Mouse (Mus musculus) G1E (cell line): ENCODE data around the gene Dnajb14.

Source experiments
- CTCF ChIP-seq: IDR thresholded peaks from 2 replicates; pipeline ENCODE4 v1.5.1; 2012; ENCODE audit warnings: low read depth, low read length, inconsistent platforms, mixed read lengths
- GATA1 ChIP-seq: IDR thresholded peaks from 2 replicates; pipeline ENCODE4 v1.6.1; 2012; ENCODE audit warnings: borderline replicate concordance, low read length, inconsistent platforms, mixed read lengths
- POLR2AphosphoS5 ChIP-seq: IDR thresholded peaks from 2 replicates; pipeline ENCODE4 v1.6.1; 2012; ENCODE audit warnings: low read depth, low read length, inconsistent platforms; ENCODE audit not compliant: insufficient replicate concordance
- TAL1 ChIP-seq: conservative IDR thresholded peaks from 2 replicates; pipeline ENCODE4 v1.6.1; 2012; ENCODE audit warnings: low read depth, low read length, inconsistent platforms, mixed read lengths

DNA sequence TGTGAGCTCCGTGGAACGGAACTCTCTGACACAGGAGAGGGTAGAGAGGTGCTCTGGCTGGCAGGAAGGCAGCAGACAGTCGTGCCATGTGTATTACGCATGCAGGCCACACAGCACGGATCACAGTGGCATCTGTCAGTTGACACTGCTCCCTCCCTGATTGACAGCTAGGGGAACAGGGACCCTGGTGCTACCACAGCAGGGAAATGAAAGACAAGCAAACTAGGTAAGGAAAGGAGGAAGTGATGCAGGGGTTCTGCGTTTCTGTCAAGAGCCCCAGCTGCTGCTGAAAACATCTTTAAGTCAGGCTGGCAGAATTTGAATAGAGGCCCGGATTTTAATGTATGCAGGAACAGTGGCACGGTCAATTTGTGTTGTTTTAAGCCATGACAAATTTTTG lies 96.0 kb downstream of the Dnajb14 start:
- no peak for TF ChIP-seq CTCF
- no peak for TF ChIP-seq GATA1
- TF ChIP-seq TAL1, result no peak
- TF ChIP-seq POLR2AphosphoS5, result no peak
